Mouse (Mus musculus) urinary bladder, postnatal 4 days (tissue): ENCODE measurements around the gene Maml3.
A peak's percentile ranks its signal among the peaks of the same experiment; 100 is the strongest.

Experiments
- DNase-seq, 2 experiments: peaks; one replicate each; pipeline ENCODE4 v3.0.0; 2021 to 2022; ENCODE audit warnings: low spot score in 2 of 2

Gene Maml3

GRCm38 (mm10) chr3:51954441-51954840 is 150.4 kb downstream of the Maml3 start:
- no peak for DNase-seq

- no peak for DNase-seq
Measured at GRCm38 (mm10) chr3:51953927-51954326, 150.9 kb downstream of the Maml3 start.

DNA sequence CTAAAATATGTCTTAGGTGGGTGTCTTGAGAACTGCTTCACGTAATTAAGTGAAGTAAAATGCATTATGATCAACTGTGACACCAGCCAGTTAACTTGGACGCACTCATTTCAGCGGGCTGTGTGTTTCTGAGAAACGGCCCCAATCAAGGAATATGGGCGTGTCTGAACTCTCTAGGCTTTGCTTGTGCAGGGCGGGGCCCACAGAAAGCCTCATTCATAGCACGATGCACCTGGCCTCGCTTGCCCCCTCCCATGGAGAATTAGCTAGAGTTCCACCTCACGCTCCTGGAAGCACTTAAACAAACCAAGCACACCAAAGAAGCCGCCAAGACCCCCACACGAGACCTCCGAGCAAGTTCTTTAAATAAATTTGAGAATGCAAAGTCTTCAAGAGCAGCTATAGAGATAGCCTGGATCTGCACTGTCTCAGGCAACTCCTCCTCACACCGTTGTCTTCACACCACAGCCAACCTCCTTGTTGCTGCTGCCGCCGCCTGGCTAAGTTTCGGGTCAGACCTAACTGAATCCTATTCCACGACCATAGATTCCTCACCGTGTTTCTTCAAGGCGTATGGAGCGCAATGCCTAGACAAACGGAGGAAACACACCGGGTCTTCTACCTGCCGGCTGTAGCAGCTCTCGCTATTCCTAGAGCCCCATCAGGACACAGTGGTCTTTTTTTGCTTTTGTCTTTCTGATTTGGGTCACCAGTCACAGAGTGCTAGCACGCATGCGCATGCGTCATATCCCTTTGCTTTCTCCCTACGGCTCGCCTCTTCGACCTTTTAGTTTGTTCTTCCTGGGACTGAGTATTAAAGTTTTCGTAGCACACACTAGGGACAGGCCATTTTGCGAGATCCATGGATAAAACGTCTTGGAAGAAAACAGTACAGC is 151.9 kb downstream of the Maml3 start:
- no peak for DNase-seq

DNA sequence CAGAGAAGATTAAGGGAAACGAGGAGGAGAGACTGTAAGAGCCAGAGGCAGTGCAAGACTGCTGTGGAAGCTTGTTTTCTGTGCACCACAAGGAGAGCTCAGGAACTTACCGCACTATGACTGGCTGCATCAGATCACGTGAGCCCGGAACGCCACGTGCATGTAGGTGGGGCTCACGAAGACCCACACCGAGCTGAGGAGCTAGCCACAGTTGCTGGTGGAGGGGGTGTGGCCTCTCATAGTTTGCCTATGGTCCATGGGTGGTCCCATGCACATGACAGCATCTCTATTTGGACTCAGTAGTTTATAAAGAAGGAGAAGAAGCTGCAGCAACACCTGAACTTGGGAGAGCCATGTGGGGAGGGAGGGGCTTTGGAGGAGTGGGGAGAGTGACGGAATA is 152.6 kb downstream of the Maml3 start:
- DNase-seq: no peak

DNA sequence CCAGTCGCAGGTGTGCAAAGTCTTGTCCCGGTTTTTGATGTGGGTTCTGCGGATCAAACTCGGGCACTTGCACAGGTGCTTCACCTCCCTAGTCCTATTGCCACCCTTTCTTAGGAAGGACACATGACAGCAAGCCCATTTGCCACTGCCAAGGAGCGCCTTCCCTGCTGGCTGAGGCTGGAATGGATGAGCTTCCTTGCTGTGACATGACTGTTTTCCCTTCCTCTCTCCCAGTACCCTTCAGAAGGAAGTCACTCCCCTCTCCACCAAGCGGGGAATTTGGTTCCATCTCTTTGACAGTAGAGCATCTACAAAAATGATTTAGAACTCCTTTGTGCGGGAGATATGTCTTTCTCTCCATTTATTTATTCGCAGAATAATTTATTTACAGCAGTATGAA is 155.2 kb downstream of the Maml3 start:
- DNase-seq: no peak

DNA sequence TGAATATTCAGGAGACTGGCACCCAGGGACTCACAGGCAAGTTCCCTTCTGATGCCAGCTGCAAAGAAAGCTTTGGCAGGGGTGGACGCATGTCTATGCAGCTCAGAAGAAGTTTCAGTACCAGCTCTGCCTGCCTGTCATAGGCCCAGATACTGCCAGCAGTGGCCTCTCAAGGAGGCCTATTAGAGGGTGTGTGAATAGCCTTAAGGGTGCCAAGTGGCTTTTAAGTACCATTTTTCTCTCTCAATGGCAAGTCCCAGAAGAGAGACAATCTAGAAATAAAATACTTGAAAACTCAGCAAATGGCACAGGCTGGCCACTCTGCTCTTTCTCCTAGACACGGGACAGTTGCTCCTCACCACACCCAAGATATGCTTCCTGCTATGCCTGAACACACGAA is 157.7 kb downstream of the Maml3 start:
- DNase-seq: no peak

DNA sequence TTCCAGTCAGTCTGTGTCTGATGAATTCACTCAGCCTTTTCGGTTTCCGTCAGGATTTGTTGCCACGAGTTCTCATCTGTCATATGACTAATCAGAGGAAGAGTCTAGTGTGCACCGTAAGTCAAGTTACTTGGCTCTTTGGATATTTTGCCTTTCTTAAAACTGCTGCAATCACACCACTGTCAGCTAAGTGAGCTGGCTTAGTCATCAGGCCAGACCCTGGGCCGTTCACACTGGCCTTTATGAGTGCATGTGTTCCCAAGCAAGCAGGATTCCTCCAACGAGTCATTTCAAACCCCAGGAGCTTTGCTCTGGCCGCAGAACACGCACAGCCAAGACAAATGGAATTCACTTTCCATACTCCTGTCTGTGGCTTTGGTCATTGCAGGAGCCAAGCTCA is 161.2 kb downstream of the Maml3 start:
- DNase-seq: no peak

GRCm38 (mm10) chr3:51941781-51942180 is 163.1 kb downstream of the Maml3 start:
- DNase-seq: no peak

DNA sequence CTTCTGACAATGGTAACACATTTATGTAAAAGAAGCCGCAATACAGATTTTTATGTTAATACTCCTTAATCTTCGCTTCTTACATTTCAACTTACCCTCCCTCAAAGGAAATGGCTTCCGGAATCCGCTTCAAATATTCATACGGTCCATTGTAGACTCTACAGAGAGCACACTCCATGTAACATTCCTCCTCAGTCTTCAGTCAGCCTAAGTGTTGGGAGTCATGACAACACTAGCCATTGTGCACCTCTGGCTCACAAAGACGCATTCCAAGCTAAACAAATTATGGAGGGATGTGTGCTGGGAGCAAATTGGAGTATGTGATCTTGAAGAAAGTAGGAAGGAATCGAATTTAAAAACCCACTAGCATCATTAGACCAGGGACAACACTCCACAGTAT is 165.0 kb downstream of the Maml3 start:
- no peak for DNase-seq

DNA sequence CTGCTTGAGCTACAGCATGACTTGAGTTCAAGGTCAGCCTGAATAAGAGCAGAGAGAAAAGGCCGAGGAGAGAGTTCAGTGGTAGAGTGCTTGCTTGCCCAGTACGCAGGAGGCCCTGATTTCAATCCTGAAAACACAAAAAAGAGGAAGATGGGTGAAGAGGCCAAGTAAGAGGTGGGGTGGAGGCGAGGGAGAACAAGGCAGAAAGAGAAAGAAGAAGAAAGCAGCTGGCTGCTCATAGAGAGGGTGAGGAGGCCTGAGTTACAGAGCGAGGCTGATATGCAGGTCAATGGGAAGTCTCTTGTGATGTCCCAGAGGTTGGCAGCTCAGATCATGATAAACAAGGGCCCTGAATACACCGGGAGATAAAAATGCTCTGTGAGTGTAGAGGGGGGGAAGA is 165.8 kb downstream of the Maml3 start:
- no peak for DNase-seq

GRCm38 (mm10) chr3:51937176-51937575 is 167.7 kb downstream of the Maml3 start:
- no peak for DNase-seq

GRCm38 (mm10) chr3:51934531-51935485 is 170.1 kb downstream of the Maml3 start:
- no peak for DNase-seq

GRCm38 (mm10) chr3:51928188-51928587 is 176.7 kb downstream of the Maml3 start:
- no peak for DNase-seq

GRCm38 (mm10) chr3:51927591-51927990 is 177.3 kb downstream of the Maml3 start:
- no peak for DNase-seq

GRCm38 (mm10) chr3:51927043-51927442 is 177.8 kb downstream of the Maml3 start:
- no peak for DNase-seq

DNA sequence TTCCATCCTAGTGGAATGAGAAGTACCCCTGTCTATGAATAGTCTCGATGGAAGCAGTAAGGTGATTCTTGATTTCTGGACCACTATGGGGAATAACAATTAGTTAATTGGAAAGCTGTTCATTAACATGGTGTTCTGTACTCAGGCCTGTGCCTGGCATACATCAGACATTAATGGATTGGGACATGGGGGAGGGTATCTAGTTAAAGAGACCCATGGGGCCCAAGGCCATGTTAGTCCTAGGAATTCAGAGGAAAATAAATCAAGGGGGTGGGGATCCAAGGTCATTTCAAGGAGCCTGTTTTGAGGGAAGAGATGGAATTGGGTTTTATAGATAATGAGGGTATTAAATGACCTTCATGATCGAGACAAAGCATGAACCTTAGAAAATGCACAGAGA is 179.1 kb downstream of the Maml3 start:
- DNase-seq: no peak

DNA sequence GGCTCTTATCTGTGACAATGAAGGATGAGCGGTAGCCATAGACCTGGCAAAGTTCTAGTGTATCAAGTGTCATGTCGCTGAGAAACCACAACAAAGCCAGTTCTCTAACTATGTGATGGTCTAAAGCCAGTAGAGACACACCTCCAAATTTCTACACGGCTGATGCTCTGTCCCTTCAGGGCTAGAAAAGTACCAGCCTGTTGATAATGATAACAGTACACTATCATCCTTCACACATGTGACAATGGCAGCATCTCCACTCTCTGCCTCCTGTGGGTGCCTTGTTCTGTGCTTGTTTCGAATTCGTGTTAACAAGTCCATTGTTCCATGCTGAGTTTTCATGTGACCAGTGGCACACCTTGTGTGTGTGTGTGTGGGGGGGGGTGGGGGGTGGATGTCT is 180.2 kb downstream of the Maml3 start:
- DNase-seq: no peak

DNA sequence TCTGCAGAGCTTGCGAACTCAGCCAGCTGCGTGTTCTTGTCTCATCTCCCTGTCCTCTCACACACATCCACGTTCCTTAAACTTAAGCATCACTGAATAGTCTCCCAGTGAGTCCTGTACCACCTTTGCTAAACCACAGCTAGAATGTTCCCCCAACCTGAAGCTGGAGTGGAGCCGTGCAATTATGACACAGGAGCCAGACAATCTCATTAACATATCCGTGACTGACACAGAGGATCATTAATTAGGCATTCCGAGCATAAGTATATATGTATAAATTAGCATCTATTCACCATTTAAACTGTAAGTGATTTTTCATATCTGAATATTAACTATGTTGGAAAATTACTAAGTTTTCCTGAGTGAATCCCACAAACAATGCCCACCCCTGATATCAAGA is 181.1 kb downstream of the Maml3 start:
- no peak for DNase-seq

- DNase-seq: no peak
Measured at GRCm38 (mm10) chr3:51916902-51917301, 188.0 kb downstream of the Maml3 start.

DNA sequence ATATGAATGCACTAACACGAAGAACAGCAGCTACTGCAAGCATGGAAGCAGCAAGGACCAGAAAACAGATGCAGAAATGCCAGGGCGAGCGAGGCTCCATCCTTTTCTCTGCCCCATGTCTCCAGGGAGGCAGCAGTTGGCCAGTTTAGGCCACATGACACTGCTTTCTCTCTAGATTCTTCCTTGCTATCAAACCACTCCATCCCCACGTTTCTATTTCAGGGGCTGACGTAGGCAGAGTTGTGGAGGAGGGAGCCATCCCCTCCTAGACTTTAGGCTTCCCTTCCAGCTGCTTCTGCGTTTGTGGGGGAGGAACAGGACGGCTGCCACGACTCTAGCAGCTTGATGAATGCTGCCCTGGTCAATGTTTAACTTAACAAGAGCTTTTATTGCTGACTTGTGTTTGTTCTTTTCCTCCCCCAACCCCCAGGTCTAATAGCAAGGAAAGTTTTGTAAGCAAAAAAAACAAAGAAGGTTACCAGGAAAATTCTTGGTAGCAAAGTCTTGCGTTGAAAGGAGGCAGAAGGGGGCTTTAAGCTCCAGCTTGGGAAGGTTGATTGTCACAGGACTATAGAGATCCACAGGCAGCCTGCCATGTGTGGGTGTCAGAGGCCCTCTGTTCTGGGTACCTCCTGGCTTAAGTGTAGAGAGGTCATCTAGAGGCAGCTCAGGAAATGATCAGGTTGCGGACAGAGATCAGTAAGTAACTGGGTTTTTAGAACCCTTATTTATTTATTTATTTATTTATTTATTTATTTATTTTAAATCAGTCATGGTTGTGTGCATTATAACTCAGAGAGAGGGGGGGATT is 188.6 kb downstream of the Maml3 start:
- DNase-seq: peak; percentile 51 to 64

DNA sequence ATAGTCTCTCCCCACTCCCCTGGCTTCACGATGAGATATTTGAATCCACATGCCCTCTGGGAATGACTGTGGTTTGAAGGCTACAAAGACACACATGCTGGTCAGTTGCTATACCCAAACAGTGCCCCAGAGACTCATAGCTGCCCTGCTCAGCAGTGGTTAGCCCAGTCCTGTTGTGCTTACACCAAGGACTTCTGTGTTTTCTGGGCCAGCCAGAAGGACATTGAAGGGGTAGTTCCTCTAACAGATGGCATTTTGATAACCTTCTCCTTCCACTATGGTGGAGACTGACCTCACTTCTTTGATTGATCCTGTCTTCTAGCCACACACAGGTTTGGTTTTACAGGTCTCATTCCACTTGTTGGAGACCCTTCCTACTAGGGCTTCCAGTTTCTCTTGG is 189.5 kb downstream of the Maml3 start:
- DNase-seq: no peak

DNA sequence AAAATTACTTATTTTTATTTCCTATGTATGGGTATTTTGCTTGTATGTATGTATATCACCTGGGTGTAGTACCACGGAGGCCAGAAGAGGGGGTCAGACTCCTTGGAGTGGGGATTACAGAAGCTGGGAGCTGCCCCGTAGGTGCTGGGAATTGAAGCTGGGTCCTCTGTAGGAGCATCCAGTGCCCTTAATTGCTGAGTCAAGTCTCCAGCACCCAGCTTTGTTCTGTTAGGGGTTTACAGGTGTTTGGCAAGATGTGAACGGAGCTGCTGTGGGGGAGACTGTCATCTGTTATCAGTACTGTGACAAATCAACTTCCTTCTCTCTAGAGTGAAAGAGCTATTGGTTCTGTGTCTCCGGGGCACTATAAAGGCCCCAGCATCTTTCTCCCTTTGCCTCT is 190.0 kb downstream of the Maml3 start:
- DNase-seq: no peak
